Mouse (Mus musculus) cortical plate, adult 2 months (tissue): ENCODE data around the gene Rph3al.

ENCODE experiments used
- CTCF ChIP-seq: fragments of 200-500 bp; IDR thresholded peaks from 2 replicates; pipeline ENCODE4 v1.5.1; 2011; ENCODE audit warnings: mild to moderate bottlenecking, control low read depth, low read length; ENCODE audit not compliant: insufficient read depth; ENCODE audit errors: extremely low read depth
- POLR2A ChIP-seq: fragments of 200-500 bp; IDR thresholded peaks from 2 replicates; pipeline ENCODE4 v1.6.1; 2011; ENCODE audit warnings: mild to moderate bottlenecking, low read length, control low read depth; ENCODE audit not compliant: insufficient read depth; ENCODE audit errors: extremely low read depth

DNA sequence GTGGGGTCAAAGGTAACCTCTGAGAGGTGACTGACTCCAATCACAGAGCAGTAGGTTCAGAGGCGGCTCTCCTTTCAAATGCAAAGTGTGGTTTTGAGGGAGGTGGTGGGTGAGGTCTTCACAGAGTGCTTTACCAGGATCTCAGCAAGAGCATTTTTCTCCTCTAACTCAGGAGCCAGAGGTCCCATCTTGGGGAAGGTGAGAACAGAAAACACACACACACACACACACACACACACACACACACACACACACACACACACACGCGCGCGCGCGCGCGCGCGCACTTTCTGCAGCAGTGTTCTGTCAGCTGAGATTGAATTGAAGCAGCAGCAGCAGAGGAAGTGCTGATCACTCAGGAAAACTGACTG lies 102.0 kb downstream of the Rph3al start:
- TF ChIP-seq POLR2A (no peak), CTCF (no peak)
